Mouse (Mus musculus) MEL (cell line): ENCODE data around the gene Hnrnpu. TPM values are rescaled to one million over a fixed set of nuclear protein-coding genes. Genes with fewer than 3 reads are reported as not detected.

Source experiments
- DNase-seq: peaks from one replicate; pipeline ENCODE4 v3.0.0; 2011; ENCODE audit warnings: low read depth, low spot score
- H3K27ac ChIP-seq: 2 replicates; pipeline ENCODE4 v1.5.1; 2012; ENCODE audit warnings: low read depth, mild to moderate bottlenecking, control low read depth, low read length, moderate library complexity; ENCODE audit not compliant: control insufficient read depth
- H3K27me3 ChIP-seq, 2 experiments: fragments of 150-350 bp in 1 of 2; sonication (generic) in 1 of 2; 2 replicates each; pipeline ENCODE4 v1.6.1; 2012; ENCODE audit warnings: low read length in 2 of 2, mild to moderate bottlenecking in 2 of 2, improper control_type of control experiment in 1 of 2, moderate library complexity in 1 of 2; ENCODE audit not compliant: insufficient read depth in 2 of 2, control insufficient read depth in 1 of 2
- H3K36me3 ChIP-seq, 2 experiments: 2 replicates each; pipeline ENCODE4 v1.6.1; 2012 to 2014; ENCODE audit warnings: low read length in 2 of 2, improper control_type of control experiment in 1 of 2, inconsistent platforms in 1 of 2, mild to moderate bottlenecking in 1 of 2; ENCODE audit not compliant: insufficient read depth in 2 of 2, control insufficient read depth in 1 of 2
- H3K4me1 ChIP-seq, 2 experiments: fragments of 150-350 bp in 1 of 2; sonication (generic) in 1 of 2; 2 replicates each; pipeline ENCODE4 v1.6.1; 2012; ENCODE audit warnings: low read length in 2 of 2, improper control_type of control experiment in 1 of 2, mild to moderate bottlenecking in 1 of 2; ENCODE audit not compliant: insufficient read depth in 2 of 2, control insufficient read depth in 1 of 2
- H3K4me3 ChIP-seq, 2 experiments: fragments of 150-350 bp in 1 of 2; sonication (generic) in 1 of 2; 2 replicates each; pipeline ENCODE4 v1.5.1; 2012; ENCODE audit warnings: low read depth in 2 of 2, low read length in 2 of 2, mild to moderate bottlenecking in 2 of 2, moderate library complexity in 2 of 2, control low read depth in 1 of 2, improper control_type of control experiment in 1 of 2; ENCODE audit not compliant: control insufficient read depth in 1 of 2, insufficient read depth in 1 of 2
- H3K79me2 ChIP-seq: 2 replicates; pipeline ENCODE4 v1.6.1; 2012; ENCODE audit warnings: mild to moderate bottlenecking, low read length, moderate library complexity; ENCODE audit not compliant: control insufficient read depth, poor library complexity, insufficient read depth
- H3K9ac ChIP-seq: 2 replicates; pipeline ENCODE4 v1.6.1; 2012; ENCODE audit warnings: low read depth, mild to moderate bottlenecking, control low read depth, low read length, moderate library complexity; ENCODE audit not compliant: control insufficient read depth, poor library complexity, severe bottlenecking
- H3K9me3 ChIP-seq: fragments of 150-350 bp; sonication (generic); replicated peaks from 2 replicates; pipeline ENCODE4 v1.6.1; 2012; ENCODE audit warnings: mild to moderate bottlenecking, low read length, improper control_type of control experiment, moderate library complexity; ENCODE audit not compliant: insufficient read depth
- E2F4 ChIP-seq: IDR thresholded peaks from 2 replicates; pipeline ENCODE4 v1.6.1; 2011; ENCODE audit warnings: low read depth, low read length, improper control_type of control experiment, borderline replicate concordance
- ETS1 ChIP-seq: IDR thresholded peaks from 2 replicates; pipeline ENCODE4 v1.6.1; 2012; ENCODE audit warnings: low read depth, mild to moderate bottlenecking, inconsistent platforms, low read length, improper control_type of control experiment, moderate library complexity
- JUND ChIP-seq: IDR thresholded peaks from 2 replicates; pipeline ENCODE4 v1.6.1; 2011; ENCODE audit warnings: low read depth, mild to moderate bottlenecking, improper control_type of control experiment, low read length
- KAT2A ChIP-seq: conservative IDR thresholded peaks from 2 replicates; pipeline ENCODE4 v1.6.1; 2012; ENCODE audit warnings: low read depth, low read length, improper control_type of control experiment, inconsistent platforms
- MAFK ChIP-seq: IDR thresholded peaks from 2 replicates; pipeline ENCODE4 v1.6.1; 2011; ENCODE audit warnings: low read depth, mild to moderate bottlenecking, low read length, improper control_type of control experiment, borderline replicate concordance
- MAZ ChIP-seq: IDR thresholded peaks from 2 replicates; pipeline ENCODE4 v1.6.1; 2012; ENCODE audit warnings: low read depth, mild to moderate bottlenecking, inconsistent platforms, low read length, improper control_type of control experiment
- MXI1 ChIP-seq: IDR thresholded peaks from 2 replicates; pipeline ENCODE4 v1.6.1; 2011; ENCODE audit warnings: mild to moderate bottlenecking, low read depth, low read length, improper control_type of control experiment
- MYB ChIP-seq: IDR thresholded peaks from 2 replicates; pipeline ENCODE4 v1.6.1; 2011; ENCODE audit warnings: mild to moderate bottlenecking, low read depth, low read length, improper control_type of control experiment
- NELFE ChIP-seq: IDR thresholded peaks from 2 replicates; pipeline ENCODE4 v1.6.1; 2011; ENCODE audit warnings: low read depth, low read length, improper control_type of control experiment
- NRF1 ChIP-seq: IDR thresholded peaks from 2 replicates; pipeline ENCODE4 v1.6.1; 2014; ENCODE audit warnings: low read depth, mild to moderate bottlenecking, inconsistent platforms, low read length, improper control_type of control experiment, moderate library complexity; ENCODE audit not compliant: poor library complexity, insufficient read depth, severe bottlenecking
- POLR2AphosphoS2 ChIP-seq: IDR thresholded peaks from 2 replicates; pipeline ENCODE4 v1.6.1; 2011; ENCODE audit warnings: low read length, improper control_type of control experiment
- POLR2AphosphoS5 ChIP-seq: IDR thresholded peaks from 2 replicates; pipeline ENCODE4 v1.6.1; 2012; ENCODE audit warnings: low read depth, borderline replicate concordance, mild to moderate bottlenecking, inconsistent platforms, low read length, moderate library complexity, mixed read lengths
- RAD21 ChIP-seq: IDR thresholded peaks from 2 replicates; pipeline ENCODE4 v1.6.1; 2011; ENCODE audit warnings: mild to moderate bottlenecking, low read depth, low read length, improper control_type of control experiment
- TBP ChIP-seq: IDR thresholded peaks from 2 replicates; pipeline ENCODE4 v1.8.0; 2011; ENCODE audit warnings: low read depth, low read length, improper control_type of control experiment
- UBTF ChIP-seq: IDR thresholded peaks from 2 replicates; pipeline ENCODE4 v1.6.1; 2012; ENCODE audit warnings: low read depth, mild to moderate bottlenecking, inconsistent platforms, low read length, improper control_type of control experiment, moderate library complexity, borderline replicate concordance; ENCODE audit not compliant: insufficient read depth
- USF1 ChIP-seq: IDR thresholded peaks from 2 replicates; pipeline ENCODE4 v1.6.1; 2014; ENCODE audit warnings: low read depth, mild to moderate bottlenecking, inconsistent platforms, low read length, improper control_type of control experiment, moderate library complexity
- USF2 ChIP-seq, 2 experiments: IDR thresholded peaks; 2 replicates each; pipeline ENCODE4 v1.6.1; 2011 to 2012; ENCODE audit warnings: improper control_type of control experiment in 2 of 2, low read length in 2 of 2, borderline replicate concordance in 1 of 2, inconsistent platforms in 1 of 2, low read depth in 1 of 2, mild to moderate bottlenecking in 1 of 2; ENCODE audit not compliant: insufficient read depth in 1 of 2
- ZNF384 ChIP-seq: IDR thresholded peaks from 2 replicates; pipeline ENCODE4 v1.6.1; 2012; ENCODE audit warnings: low read depth, mild to moderate bottlenecking, inconsistent platforms, low read length, improper control_type of control experiment
- polyA plus RNA-seq, 2 experiments: library from polyadenylated mRNA; stranded (reverse) in 1 of 2; unstranded in 1 of 2; fragments of >175 nt in 1 of 2; fragments of >200 nt in 1 of 2; gene quantifications; 2 replicates each; pipeline versions ENCODE4 v1.2.1 to v1.2.4; 2012; ENCODE audit warnings: low replicate concordance in 2 of 2, low read depth in 1 of 2; ENCODE audit not compliant: insufficient read length in 2 of 2, insufficient read depth in 1 of 2, missing spikeins in 1 of 2
- total RNA-seq: library from RNA; depleted of rRNA; stranded (reverse); fragments of 300-350 nt; gene quantifications from 2 replicates; pipeline ENCODE4 v1.2.3, GENCODE M21; 2012

Gene Hnrnpu
- total and polyA plus RNA-seq, 3 experiments, result 373 to 2,754 (median 789) TPM

DNA sequence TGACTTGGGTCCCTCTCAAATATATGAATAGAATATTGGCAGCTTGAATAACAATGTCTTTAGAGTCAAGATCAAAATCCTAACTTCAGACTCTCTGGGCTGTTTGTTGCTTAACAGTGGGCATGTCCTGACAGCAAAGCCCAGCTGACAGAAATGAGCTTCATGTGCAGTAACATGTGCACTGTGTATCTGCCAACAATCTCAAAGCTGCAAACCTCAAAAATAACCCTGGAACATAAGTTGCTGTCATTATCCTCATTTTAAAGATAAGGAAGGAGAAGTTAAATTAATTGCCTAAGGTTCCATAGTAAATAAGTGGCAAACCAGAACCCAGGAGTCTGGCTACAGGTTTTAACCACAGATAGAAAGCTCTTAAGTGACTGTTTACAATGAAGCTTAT, 44.6 kb upstream of the Hnrnpu start (continued):
- TF ChIP-seq ETS1 (peak; percentile 82), USF2 (IDR thresholded peaks at IDR 0.05; ENCODE audit: borderline replicate concordance in 1 of 2, insufficient read depth in 1 of 2, low read depth in 1 of 2, low read length in 2 of 2) (no peak), MAZ (no peak), POLR2AphosphoS5 (no peak), KAT2A (no peak), USF1 (no peak)

DNA sequence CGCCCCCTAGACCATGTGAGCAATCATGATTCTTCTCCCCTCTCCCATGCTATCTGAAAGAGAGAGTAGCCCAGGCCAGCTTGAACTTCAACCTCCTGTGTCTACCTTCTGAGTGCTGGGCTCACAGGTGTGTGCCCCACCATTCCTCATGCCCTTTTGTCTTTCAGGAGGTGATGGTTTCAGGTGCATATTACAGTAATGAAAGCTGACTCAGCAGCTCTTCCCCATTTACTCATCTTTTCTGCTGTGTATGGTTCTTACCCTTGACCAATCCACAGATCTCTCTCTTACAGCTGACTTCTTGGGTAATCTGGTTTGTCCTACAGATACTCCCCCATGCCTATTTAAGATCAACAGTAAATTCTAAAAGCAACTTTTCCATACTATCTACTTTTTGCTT, 41.6 kb upstream of the Hnrnpu start:
- Histone ChIP-seq H3K9me3 (no peaks in the 10 kb centered on the region), H3K36me3 (peaks cover 0 to 11% of the 10 kb centered on the region in 2 experiments; a peak in 2 of 4 replicates), H3K27me3 (no peaks in the 10 kb centered on the region), H3K9ac (no peak overlapping the region), H3K4me1 (peaks cover 3 to 6% of the 10 kb centered on the region in 2 experiments; a peak in 3 of 4 replicates), H3K27ac (no peak overlapping the region), H3K4me3 (no peak overlapping the region), H3K79me2 (no peaks in the 10 kb centered on the region)
- TF ChIP-seq RAD21, result no peak
- peak; percentile 56; the same call in 1 of the 2 replicates for TF ChIP-seq MAFK
- DNase-seq, result no peak

GRCm38 (mm10) chr1:178378115-178378514, 40.5 kb upstream of the Hnrnpu start:
- Histone ChIP-seq H3K9me3 (no peaks in the 10 kb centered on the region), H3K27ac (no peak overlapping the region), H3K4me1 (peaks cover 3 to 6% of the 10 kb centered on the region in 2 experiments; a peak in 3 of 4 replicates), H3K9ac (no peak overlapping the region), H3K36me3 (peaks cover 0 to 11% of the 10 kb centered on the region in 2 experiments; a peak in 2 of 4 replicates), H3K4me3 (no peak overlapping the region), H3K27me3 (no peaks in the 10 kb centered on the region), H3K79me2 (no peaks in the 10 kb centered on the region)
- TF ChIP-seq TBP, result no peak
- TF ChIP-seq POLR2AphosphoS2, result no peak
- TF ChIP-seq UBTF, result no peak
- no peak for TF ChIP-seq MXI1
- no peak for TF ChIP-seq NELFE
- TF ChIP-seq ZNF384, result no peak
- TF ChIP-seq JUND, result no peak
- TF ChIP-seq USF1, result no peak
- TF ChIP-seq POLR2AphosphoS5, result no peak
- TF ChIP-seq NRF1, result no peak
- TF ChIP-seq E2F4, result no peak
- TF ChIP-seq MAFK, result no peak
- TF ChIP-seq MYB, result no peak
- no peak for TF ChIP-seq ETS1
- no peak for DNase-seq
